Mouse (Mus musculus) 416B (cell line): ENCODE measurements around the gene Bscl2.

Source experiments
- DNase-seq: peaks from one replicate; pipeline ENCODE4 v3.0.0; 2011; ENCODE audit warnings: low read depth

The Bscl2 gene

DNA sequence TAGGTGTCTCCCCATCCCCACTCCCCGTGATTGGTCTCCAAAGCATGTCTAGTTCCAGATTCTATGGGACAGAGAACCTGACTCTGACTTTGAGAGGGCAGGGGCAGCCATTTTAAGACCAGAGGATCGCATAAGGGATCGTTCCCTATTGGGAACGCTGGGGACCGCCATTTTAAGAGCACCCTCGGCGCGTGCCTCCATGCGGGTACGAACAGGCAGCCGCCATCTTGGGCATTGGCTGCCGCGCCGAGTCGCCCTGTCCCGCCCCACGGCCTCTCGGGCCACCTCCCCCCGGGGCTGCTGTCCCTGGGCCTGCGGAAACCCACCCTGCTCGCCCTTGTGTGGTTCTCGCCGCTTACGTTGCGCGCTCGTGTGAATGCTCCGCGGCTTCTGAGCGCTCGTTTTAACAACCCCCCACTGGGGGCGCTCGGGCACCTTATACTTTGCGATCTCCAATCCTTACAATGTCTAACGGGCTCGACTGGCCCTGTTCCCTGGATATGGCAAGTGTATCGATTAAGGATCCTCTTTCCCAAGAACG is at the start of gene Bscl2:
TSS of gene Bscl2 (plus strand) at position 217 of the 541 bp plus-strand sequence.
- DNase-seq, result no peak

DNA sequence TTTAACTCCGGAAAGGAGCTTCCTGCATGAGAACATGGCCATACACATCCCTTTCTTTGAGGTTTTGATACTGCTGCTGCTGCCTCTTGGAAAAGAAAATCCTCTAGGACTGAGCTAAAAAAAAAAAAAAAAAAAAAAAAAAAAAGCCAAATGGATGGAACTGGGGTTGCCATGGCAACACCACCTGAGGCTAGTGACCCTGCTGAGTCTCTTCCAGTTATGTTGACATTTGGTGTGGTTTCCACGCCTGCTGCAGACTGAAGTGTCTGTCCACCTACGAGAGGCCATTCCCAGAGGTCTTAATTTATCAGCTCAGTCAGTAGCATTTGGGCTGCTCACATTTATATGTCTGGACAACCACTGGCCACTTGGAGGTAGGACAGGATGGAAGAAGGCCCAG is 48.7 kb upstream of the Bscl2 start:
- DNase-seq, result no peak

DNA sequence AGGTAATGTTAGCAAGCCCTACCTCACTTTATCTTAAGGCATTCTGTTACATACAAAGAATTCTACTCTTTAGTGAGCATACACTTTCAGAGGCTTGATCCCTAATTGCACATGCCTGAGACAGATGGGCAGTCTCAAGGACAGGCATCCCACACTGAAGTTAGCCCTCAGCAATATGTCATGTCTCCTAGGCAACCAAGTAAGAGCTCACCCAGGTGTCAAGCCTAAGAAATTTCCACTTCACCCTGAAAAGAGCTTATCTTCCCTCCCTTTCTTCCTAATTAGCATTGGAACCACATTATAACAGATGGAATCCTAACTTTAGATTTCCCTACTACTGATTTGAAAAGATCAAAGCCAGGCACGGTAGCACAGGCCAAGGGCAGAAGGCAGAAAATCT is 48.1 kb upstream of the Bscl2 start:
- DNase-seq, result no peak

DNA sequence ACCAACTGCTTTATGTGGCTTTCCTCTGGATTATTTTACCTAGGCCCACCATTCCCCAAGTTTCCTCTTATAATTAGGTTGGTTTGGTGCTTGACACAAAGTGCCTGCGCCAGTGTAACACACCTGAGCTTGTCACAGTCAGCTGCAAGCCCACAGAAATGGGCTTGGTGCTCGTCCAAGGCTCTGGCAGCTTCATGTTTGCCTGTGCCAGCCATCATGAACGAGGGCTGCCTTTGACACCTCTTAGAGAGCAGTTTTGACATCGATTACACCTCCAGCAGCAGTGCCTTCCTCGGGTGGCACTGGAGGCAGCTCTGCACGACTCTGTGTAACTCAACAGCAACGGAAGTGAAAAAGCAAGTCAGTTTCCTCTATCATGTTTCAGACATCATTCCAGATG is 47.1 kb upstream of the Bscl2 start:
- DNase-seq, result no peak

DNA sequence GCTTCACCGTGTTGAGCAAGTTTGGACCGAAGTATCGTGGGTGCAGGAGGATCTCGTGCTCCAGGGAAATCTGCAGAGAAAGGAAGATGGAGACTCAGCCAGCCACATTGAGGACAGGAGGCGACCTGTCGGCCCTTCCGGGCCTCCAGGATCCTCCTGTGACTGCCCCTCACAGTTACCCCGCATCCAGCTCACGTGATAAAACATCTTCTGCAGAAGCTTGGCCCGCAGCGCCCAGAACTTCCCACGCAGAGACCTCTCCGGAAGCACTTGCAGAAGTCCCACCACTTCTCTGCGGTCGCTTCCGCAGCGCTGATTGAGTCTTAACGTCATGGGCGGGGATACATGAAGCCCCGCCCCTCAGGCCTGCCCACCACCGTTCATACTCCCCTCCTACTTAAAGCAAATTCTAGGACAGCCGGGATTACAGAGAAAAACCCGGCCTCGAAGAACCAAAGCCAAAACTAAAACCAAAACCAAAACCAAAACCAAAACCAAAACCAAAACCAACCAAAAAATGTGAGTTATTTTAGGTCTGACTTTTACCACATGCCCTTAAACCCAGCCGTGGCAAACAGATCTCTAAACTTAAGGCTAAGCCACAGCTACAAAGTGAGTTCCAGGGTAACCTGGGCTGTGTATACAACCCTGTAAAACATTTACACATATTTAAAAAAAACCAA is 38.9 kb upstream of the Bscl2 start, which contains the start of gene Polr2g:
TSS of gene Polr2g (minus strand) at position 314 of the 683 bp plus-strand sequence.
- DNase-seq, result peak; percentile 97

DNA sequence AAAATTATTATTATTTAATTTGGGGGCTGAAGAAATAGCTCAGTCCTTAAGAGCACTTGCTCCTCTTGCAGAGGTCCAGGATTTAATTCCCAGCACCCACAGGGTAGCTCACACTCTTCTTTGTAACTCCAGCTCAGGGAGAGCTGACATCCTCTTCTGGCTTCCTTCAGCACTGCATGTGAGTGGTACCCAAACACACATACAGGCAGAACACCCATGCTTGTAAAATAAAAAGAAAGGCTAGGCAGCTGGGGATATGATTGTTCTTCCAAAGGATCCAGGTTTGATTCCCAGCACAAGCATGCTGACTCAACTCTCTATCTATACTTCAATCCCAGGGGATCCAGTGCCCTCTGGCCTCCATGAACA is 38.3 kb upstream of the Bscl2 start:
- DNase-seq, result no peak

DNA sequence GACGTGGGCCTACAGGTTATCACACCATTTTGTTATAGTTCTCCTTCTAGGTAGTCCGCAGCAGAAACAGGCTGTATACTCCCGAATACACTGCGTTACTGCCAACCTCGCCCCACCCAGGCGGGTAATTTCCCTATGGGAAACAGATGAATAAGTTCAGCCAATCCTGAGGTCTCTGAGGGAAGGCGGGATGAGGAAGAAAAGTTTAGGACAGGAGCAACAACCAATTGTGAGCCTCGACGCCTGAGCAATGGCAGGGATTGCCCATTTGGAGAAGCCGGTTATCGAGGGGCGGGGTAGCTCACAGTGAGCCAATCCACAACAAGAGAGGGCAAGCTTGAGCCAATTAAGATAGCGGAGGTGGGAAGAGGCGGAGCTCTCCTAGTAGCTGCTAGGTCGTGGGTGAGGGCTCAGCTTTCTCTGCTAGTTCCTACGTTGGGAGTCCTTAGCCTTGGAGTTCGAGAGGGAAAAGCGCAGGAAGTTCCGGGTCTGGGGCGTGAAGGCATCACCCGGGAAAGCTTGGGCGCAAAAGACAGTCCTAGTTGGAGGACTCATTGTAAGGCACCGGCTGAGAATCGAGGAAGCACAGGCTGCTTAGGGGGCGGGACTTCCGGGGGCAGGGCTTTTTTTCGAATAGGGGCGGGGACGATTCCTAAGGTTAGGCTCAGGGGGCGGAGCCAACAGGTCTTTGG is 35.0 kb upstream of the Bscl2 start, which contains the start of gene Zbtb3:
TSS of gene Zbtb3 (plus strand) at position 426 of the 692 bp plus-strand sequence.
- DNase-seq, result peak; percentile 99

DNA sequence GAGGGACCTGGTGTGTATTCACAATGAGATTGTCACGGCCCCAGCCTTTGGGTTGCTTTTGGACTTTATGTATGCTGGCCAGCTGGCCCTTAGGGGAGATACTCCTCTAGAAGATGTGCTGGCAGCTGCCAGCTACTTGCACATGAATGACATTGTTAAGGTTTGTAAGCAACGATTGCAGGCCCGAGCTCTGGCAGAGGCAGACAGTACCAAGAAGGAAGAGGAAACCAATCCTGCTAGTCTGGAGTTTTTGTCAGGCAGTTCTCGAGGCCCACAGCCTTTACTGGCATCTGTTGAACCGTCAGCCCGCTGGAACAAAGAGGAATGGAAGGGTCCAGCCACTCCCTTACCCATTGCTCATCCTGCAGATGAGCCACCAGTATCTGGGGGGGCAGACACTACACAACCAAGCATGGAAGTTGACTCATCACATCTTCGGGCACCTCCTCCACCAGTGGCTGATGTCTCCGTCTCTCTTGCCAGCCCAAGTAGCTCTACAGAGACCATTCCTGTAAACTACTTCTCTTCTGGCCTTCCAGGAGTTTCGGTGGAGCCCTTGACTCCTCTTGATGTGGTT is 34.0 kb upstream of the Bscl2 start:
- DNase-seq, result peak; percentile 91

DNA sequence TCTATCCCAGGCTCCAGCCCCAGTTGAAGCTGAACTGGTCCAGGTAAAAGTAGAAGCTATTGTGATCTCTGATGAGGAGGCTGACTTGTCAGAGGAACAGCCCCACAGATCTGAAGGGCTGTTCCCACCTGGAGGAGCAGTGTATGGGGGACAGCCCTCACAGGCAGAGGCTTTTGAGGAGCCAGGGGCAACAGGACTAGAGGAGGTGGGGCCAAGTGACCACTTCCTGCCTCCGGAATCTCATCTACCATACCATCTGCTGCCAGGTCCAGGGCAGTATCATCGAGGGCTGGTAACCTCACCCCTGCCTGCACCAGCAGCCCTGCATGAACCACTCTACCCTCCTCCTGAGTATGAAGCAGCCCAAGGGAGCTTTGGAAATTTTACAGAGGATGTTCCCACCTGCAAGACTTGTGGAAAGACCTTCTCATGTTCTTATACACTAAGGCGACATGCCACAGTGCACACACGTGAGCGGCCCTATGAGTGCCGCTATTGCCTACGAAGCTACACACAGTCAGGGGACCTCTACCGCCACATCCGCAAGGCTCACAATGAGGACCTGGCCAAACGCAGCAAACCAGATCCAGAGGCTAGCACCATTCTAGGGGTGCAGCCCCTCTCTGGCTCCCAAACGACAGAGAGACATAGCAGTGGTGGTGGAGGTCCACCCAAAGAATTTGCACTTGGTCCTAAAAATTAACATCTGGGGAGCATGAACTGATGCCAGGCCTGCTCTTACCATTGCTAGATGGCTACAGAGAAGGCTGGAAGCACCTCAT is 33.2 kb upstream of the Bscl2 start:
- DNase-seq, result peak; percentile 96

DNA sequence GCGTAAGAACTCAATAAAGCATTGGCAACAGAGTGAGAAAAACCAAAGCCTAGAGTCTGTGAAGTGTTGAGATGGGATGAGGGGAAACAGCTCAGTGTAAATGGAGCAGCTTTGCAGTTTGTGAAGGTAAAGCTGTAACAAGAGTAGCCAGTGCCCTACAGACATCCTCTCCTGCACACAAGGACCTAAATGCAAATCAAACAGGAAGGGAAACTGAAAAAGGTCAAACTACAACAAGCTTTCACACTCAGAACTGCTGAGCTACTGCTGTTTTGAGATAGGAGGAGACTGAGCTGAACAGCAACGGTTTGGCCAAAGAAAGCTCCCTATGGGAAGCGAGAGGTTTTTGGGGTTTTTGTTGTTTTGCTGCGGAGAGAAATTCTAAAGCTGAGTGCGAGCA is 30.5 kb upstream of the Bscl2 start:
- no peak for DNase-seq

DNA sequence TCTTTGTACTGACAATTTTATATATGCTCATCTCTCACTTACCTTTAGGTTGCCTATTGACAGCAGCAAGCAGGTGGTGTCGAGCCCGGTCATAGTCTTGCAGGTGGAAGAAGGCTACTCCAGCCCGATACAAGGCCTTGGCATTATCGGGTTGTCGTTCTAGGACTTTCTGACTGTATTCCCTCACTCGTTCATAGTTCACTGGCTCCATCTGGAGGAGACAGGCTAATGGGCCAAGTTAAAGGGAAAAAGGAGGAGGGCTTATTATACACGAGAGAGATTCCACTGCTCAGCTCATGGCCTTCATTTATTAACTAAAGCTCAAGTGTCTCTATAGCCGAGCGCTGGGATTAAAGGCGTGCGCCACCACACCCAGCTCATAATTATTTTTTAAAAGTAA is 21.5 kb upstream of the Bscl2 start:
- peak; percentile 51 for DNase-seq

DNA sequence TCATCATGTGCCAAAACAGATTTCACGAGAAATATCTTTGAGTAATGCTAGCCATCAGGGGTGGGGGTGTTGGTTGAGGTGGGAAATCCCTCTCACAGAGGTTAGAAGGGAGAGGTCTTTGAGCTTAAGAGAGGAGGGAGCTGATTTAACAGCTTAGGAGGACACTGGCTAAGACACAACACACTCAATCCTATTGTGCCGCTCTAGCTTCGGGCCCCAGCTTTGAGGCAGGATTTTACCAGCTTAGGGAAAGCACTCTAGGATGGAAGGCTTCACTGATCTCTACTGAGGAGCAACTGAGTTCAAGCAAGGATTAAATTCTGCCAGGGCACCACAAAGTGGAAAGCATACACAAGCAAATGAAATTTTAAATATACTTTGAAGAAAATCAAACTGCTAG is 20.3 kb upstream of the Bscl2 start:
- DNase-seq, result no peak

DNA sequence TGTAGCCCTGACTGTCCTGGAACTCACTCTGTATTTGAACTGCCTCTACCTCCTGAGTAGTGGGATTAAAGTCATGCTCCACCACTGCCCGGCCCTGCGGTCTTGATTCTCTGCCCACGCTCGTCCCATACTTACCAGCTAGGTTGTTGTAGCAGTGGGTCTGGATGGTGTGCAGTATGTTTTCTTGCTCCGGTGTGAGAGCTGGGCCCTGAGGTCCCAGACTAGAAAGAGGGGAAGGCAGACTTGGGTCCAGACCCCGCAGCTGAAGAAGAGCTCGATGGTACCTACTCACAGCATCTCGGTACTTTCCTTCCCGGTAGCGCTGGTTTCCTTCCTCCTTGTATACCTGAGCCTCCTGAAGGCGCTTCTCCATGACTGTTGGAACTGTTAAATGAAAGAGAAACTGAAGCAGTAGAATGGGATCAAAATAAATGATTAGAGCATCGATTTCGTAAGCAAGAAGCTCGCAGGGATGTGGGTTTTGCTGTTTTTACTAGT is 18.9 kb upstream of the Bscl2 start:
- no peak for DNase-seq

DNA sequence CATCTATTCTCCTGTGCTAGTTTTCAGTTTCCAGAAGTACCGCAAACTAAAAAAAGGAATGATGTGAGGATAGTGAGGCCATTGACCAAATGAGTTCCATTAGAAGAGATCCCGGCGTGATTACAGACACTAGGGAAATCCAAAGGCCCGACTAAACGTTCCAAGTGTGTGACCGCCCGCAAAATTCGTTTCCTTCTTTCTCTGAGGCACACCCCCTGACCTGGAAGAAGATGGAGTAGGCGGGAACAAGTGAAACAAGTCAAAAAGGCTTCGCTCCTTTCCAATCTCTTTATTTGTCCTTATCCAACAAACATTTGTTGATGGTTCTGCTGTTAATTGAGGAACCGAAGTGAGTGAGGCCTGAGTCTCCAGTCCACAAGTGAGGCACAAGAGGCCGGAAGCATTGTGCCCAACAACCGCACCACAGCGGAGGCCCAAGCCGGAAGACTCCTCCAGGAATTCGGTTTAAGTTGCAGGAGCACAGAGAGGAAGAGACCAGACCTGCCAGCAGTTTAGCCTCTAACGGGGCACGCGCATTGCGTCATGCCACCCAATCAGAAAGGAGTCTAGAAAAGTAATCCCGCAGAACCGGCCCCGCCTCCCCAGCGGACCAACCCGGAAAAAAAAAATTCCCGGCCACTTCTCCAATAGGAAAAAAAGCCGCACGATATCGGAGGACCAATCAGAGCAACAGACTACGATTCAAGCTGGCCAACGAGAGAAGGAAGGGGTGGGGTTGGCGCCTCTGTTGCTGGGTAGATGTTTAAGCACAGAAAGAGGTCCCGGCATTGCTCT is 18.3 kb upstream of the Bscl2 start, which contains the start of gene Ttc9c:
TSS of gene Ttc9c (minus strand) at position 533 of the 795 bp plus-strand sequence.
- DNase-seq, result peak; percentile 100

DNA sequence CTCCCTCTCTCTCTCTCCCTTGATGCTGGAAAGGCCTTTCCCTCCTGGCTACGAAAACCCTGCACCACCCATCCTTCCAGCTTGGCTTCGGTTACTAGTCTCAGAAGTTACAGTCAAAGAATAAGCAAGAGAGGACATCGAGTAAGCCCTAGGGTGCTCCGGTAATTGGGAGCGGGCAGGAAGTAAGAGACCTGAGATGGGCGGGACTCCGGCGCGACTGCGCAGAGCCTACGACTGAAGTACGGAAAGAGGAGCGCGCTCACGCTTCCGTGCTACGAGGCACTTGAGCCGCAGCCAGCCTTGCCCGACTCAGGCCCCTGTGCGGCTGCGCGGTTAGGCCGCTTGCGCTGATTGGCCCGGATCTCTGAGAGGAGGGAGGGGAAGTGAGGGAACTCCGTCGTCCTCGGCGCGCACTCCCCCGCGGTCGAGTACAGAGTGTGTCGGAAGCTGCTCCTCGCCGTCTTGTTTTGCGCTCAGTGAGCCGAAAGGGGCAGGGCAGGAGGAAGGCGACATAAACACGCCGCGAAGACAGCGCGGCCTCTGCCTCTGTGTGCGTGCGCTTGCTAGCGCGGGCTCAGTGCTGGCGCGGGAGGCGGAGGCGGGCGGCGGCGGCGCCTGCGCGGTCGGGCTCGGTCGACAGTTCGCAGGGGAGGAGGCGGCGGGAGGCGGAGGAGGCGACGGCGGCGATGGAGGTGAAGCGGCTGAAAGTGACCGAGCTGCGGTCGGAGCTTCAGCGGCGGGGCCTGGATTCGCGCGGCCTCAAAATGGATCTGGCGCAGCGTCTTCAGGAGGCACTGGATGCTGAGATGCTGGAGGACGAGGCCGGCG is 17.5 kb upstream of the Bscl2 start, which contains the start of gene Hnrnpul2:
TSS of gene Hnrnpul2 (plus strand) at position 415 of the 828 bp plus-strand sequence.
- DNase-seq, result peak; percentile 99

DNA sequence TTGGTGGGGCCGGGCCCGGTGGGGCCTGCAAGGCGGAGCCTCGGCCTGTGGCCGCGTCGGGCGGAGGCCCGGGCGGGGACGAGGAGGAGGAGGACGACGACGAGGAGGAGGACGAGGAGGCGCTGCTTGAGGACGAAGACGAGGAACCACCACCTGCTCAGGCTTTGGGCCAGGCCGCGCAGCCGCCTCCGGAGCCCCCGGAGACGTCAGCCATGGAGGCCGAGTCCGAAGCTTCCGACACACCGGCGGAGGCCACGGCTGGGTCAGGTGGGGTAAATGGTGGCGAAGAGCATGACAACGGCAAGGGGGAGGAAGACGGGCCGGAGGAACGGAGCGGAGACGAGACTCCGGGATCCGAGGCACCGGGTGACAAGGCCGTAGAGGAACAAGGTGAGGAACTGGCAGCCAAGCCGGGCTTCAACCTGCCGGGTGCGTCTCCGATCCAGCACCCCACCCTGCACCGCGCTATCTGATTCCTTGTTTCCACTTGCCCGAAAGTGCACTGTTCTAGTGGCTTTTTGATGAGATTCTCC is 16.8 kb upstream of the Bscl2 start:
- DNase-seq, result no peak

DNA sequence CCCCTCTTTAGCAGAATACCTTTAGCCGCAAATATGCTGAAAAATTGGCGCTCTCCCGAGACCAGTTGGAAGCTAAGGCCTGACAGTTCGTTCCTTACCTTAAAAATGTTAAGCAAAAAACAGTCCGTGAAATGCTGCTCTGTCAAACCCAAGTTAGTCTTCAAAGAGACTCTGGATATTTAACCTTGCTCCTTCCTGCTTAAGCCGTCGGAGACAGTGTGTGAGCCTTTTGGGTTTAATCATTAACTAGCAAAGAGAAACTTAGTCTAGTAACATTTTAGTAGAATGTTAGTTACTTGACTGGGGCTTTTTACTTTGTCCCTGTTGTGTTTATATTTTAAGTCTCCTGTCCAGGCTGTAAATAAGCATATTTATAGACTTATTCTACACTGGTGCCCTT is 16.1 kb upstream of the Bscl2 start:
- DNase-seq, result no peak

DNA sequence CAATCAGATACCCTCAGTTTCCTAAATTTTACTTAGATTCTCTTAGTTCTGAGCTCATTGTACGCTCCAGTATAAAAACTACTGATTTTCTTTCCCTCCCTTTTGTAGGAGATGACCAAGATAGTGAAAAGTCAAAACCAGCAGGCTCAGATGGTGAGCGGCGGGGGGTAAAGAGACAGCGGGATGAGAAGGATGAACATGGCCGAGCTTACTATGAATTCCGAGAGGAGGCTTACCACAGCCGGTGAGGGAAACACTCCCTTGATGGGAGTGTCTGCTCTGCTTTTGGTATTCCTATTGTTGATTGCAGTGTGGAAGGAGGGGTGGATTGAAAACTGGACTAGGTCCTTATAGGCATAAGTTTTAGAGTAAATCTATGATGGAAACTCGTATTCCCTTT is 14.6 kb upstream of the Bscl2 start:
- no peak for DNase-seq

DNA sequence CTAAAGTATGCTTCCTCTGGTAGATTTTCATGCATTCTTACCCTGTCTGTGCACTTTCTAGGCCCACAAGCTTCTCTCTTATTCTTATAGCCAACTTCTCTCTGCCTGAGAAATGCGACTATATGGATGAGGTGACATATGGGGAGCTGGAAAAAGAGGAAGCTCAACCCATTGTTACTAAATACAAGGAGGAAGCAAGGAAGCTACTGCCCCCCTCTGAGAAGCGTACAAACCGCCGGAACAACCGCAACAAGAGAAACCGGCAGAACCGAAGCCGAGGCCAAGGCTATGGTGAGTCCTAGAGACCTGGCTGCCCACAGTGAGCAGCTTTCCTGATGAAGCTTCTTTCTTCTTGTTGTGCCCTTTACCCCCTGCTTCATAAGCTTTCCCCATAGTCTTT is 7.6 kb upstream of the Bscl2 start, which contains the start of gene AC129217.1:
TSS of gene AC129217.1 (plus strand) at position 114 of the 400 bp plus-strand sequence.
- DNase-seq, result peak; percentile 52

DNA sequence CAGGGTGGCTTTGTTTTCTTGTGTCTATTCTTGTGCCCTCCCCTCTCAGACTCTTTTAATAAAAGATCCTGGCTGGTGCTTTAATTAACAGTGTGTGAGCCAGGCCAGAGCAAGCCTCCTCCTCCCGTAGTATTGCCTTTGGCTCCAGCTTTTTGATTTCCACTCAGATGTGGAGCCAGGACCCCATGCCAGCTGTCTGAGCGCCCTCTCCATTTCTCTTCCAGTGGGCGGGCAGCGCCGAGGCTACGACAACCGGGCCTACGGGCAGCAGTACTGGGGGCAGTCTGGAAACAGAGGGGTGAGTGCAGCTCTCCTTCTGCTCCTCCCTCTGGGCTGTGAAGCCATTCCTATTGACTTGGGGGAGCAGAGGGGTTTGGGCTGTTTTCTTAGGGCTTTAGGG is 6.6 kb upstream of the Bscl2 start:
- DNase-seq, result no peak
